Mouse (Mus musculus) liver, embryonic 14.5 days (tissue): ENCODE results near the gene 1810046K07Rik.

Source experiments
- CTCF ChIP-seq: IDR thresholded peaks from 2 replicates; pipeline ENCODE4 v1.5.1; 2016; ENCODE audit warnings: antibody characterized with exemption, low read depth, control low read depth
- EP300 ChIP-seq: IDR thresholded peaks from 2 replicates; pipeline ENCODE4 v1.6.1; 2016; ENCODE audit warnings: antibody characterized with exemption, low read depth

DNA sequence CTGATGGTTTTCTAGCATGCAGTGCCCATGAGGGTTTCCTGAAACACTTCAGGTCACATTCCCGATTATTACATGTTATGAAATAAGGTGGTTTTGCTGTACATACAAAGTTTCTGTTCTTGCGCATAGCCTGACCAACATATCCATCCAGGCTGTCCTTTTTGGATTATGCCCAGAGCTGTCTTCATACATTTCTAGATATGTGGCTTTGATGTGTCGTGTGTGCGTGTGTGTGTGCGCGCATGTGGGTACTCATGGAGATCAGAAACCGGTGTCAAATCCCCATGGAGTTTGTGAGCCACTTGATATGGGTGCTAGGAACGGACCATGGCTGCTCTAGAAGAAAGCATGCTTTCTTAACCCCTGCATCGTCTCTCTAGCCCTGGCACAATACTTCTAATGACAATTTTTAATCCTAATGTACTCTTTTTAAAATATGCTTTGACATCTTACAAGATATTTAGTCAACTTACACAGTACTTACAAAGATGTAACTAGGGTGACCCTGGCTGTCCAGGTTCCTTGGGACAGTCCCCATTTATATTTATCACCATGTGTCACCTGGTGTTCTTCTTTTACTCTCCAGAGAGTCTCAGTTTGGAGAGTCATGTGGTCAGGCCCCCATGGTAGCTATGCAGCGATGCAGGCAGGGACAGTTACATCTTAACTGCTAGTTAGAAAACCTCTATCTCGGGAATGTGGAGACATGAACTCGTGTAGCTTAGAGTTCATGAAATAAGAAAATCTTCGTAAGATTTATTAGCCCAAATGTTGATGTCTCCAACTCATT lies 2.9 kb upstream of the 1810046K07Rik start:
- TF ChIP-seq CTCF (no peak), EP300 (no peak)
